8 mouse cellular contexts compared by ENCODE assay signal in genomic region chr1:172364684-172365083, GRCm38 (mm10). TPM values are rescaled to one million over a fixed set of nuclear protein-coding genes. Genes with fewer than 3 reads are reported as not detected.
A peak's percentile ranks its signal among the peaks of the same experiment; 100 is the strongest.
DNase-seq lines count a peak whose midpoint lies in the region; ATAC-seq and TF ChIP-seq lines count a peak whose summit lies in the region.

No protein-coding gene starts in this region.

- H3K4me3 ChIP-seq in lung, postnatal 0 days (ENCODE audit: low read depth, low read length), result no peak overlapping the region

- H3K27ac ChIP-seq in lung, postnatal 0 days (ENCODE audit: low read length), result no peak overlapping the region

- peak; percentile 78 for TF ChIP-seq CTCF in lung, postnatal 0 days (IDR thresholded peaks at IDR 0.05)

- ATAC-seq in lung, postnatal 0 days, result peak; percentile 82

- TF ChIP-seq EP300 in lung, postnatal 0 days (IDR thresholded peaks at IDR 0.05), result no peak

- no peaks in the 10 kb centered on the region for H3K4me1 ChIP-seq in lung, postnatal 0 days (ENCODE audit: insufficient read depth, low read depth, low read length)

- H3K9ac ChIP-seq in lung, postnatal 0 days (replicated peaks; ENCODE audit: low read depth), result no peak overlapping the region

- H3K4me2 ChIP-seq in lung, postnatal 0 days (replicated peaks; ENCODE audit: low read depth, low read length), result no peak overlapping the region

- DNase-seq in CD8-positive naive resting alpha-beta T cell, adult 2 months (ENCODE audit: low read depth in 2 of 2, low spot score in 2 of 2), result peak; percentile 18 to 39
- DNase-seq in T-cell, adult 2 months (ENCODE audit: low spot score), result peak; percentile 31
- peak; percentile 86 for DNase-seq in embryo, embryonic 10.5 days (ENCODE audit: low spot score)
- DNase-seq in heart, adult 18-20 months, result peak; percentile 37 to 47
- peak; percentile 47 to 66 for DNase-seq in kidney, postnatal 4 days
- peak; percentile 78 for DNase-seq in lung, postnatal 0 days (ENCODE audit: low spot score)
- peak; percentile 70 for DNase-seq in right cerebral cortex, adult 18-20 months
- DNase-seq in urinary bladder, postnatal 4 days (ENCODE audit: low spot score in 2 of 2), result no peak

- H3K9me3 ChIP-seq in lung, postnatal 0 days (ENCODE audit: low read length), result no peaks in the 10 kb centered on the region

- WGBS in lung, postnatal 0 days, result 13% methylated on average over 6 of the region's 6 CpGs

- no peaks in the 10 kb centered on the region for H3K36me3 ChIP-seq in lung, postnatal 0 days (ENCODE audit: insufficient read depth, low read length)

- no peaks in the 10 kb centered on the region for H3K27me3 ChIP-seq in lung, postnatal 0 days (replicated peaks; ENCODE audit: insufficient read depth, low read length)

RNA-seq across cellular contexts. Expression of gene Pigm, which starts 11.7 kb away (rescaled TPM):
- 1 to 10 TPM; 3.2 to 4.2 TPM for total RNA-seq in heart, adult 18-20 months (2021)
- 3.5 and 3.9 TPM in 2 replicates for polyA plus RNA-seq in lung, postnatal 0 days (2015; fragmentation: Nextera tagmentation; extraction: Ambion mirVana)

RNA-seq across cellular contexts. Expression of gene Kcnj10, which starts 23.7 kb away (rescaled TPM):
- total RNA-seq in heart, adult 18-20 months (2021), result under 1 TPM; 0.17 to 0.18 TPM
- 0.04 TPM in 2 replicates for polyA plus RNA-seq in lung, postnatal 0 days (2015; fragmentation: Nextera tagmentation; extraction: Ambion mirVana)

RNA-seq across cellular contexts. Expression of gene Kcnj9, which starts 35.6 kb away (rescaled TPM):
- total RNA-seq in heart, adult 18-20 months (2021), result not detected
- not detected in 2 replicates for polyA plus RNA-seq in lung, postnatal 0 days (2015; fragmentation: Nextera tagmentation; extraction: Ambion mirVana)

Comparison
In these comparisons a context has a peak if more than half of its experiments do, and no peak if none do; other contexts are left out.
1. DNase-seq: peak in CD8-positive naive resting alpha-beta T cell, adult 2 months (2 of 2), T-cell, adult 2 months (single experiment), embryo, embryonic 10.5 days (single experiment), heart, adult 18-20 months (2 of 2), kidney, postnatal 4 days (2 of 2), lung, postnatal 0 days (single experiment) and right cerebral cortex, adult 18-20 months (single experiment); none in urinary bladder, postnatal 4 days (0 of 2).